Mouse (Mus musculus): Measurements from ENCODE around the gene Ptprm. TPM values are rescaled to one million over a fixed set of nuclear protein-coding genes. Genes with fewer than 3 reads are reported as not detected.

The Ptprm gene
- polyA plus RNA-seq, 1 experiment: 34.2 TPM

GRCm38 (mm10) chr17:66822347-66822746 is 531.9 kb downstream of the Ptprm start:
- TF ChIP-seq POLR2A (IDR thresholded peaks at IDR 0.05; ENCODE audit: borderline replicate concordance, insufficient read depth, low read length) (no peak), CTCF (IDR thresholded peaks at IDR 0.05; ENCODE audit: borderline replicate concordance, insufficient read depth, low read depth, low read length) (no peak)

GRCm38 (mm10) chr17:66817380-66817779 is 536.9 kb downstream of the Ptprm start:
- WGBS: 75% methylated on average over 4 of the region's 4 CpGs
- Histone ChIP-seq H3K27ac (ENCODE audit: insufficient read depth, low read length) (no peak overlapping the region), H3K4me3 (replicated peaks; ENCODE audit: insufficient read depth, low read depth, low read length) (no peak overlapping the region), H3K4me1 (ENCODE audit: control insufficient read depth, insufficient read depth, low read length) (no peaks in the 10 kb centered on the region), H3K27me3 (ENCODE audit: control insufficient read depth, insufficient read depth, low read length) (no peaks in the 10 kb centered on the region)
- TF ChIP-seq CTCF (IDR thresholded peaks at IDR 0.05; ENCODE audit: borderline replicate concordance, insufficient read depth, low read depth, low read length) (no peak), POLR2A (IDR thresholded peaks at IDR 0.05; ENCODE audit: borderline replicate concordance, insufficient read depth, low read length) (no peak)
- DNase-seq: no peak

More at GRCm38 (mm10) chr17:66822347-66822746, 531.9 kb downstream of the Ptprm start:
- H3K27ac ChIP-seq (ENCODE audit: insufficient read depth, low read length): no peak overlapping the region
- no peaks in the 10 kb centered on the region for H3K4me1 ChIP-seq (ENCODE audit: control insufficient read depth, insufficient read depth, low read length)
- WGBS: 78% methylated on average over 2 of the region's 2 CpGs
- no peak overlapping the region for H3K4me3 ChIP-seq (replicated peaks; ENCODE audit: insufficient read depth, low read depth, low read length)
- DNase-seq: no peak
- H3K27me3 ChIP-seq (ENCODE audit: control insufficient read depth, insufficient read depth, low read length): no peaks in the 10 kb centered on the region

GRCm38 (mm10) chr17:66815921-66816320 is 538.3 kb downstream of the Ptprm start:
- 33% methylated on average over 2 of the region's 2 CpGs for WGBS
- TF ChIP-seq CTCF (IDR thresholded peaks at IDR 0.05; ENCODE audit: borderline replicate concordance, insufficient read depth, low read depth, low read length) (no peak), POLR2A (IDR thresholded peaks at IDR 0.05; ENCODE audit: borderline replicate concordance, insufficient read depth, low read length) (no peak)

GRCm38 (mm10) chr17:66813786-66814185 is 540.5 kb downstream of the Ptprm start:
- TF ChIP-seq POLR2A (IDR thresholded peaks at IDR 0.05; ENCODE audit: borderline replicate concordance, insufficient read depth, low read length) (no peak), CTCF (IDR thresholded peaks at IDR 0.05; ENCODE audit: borderline replicate concordance, insufficient read depth, low read depth, low read length) (no peak)
- WGBS: 73% methylated on average over 6 of the region's 6 CpGs
- no peak for DNase-seq
- H3K27ac ChIP-seq (ENCODE audit: insufficient read depth, low read length): no peak overlapping the region
- no peak overlapping the region for H3K4me3 ChIP-seq (replicated peaks; ENCODE audit: insufficient read depth, low read depth, low read length)
- H3K4me1 ChIP-seq (ENCODE audit: control insufficient read depth, insufficient read depth, low read length): no peaks in the 10 kb centered on the region
- H3K27me3 ChIP-seq (ENCODE audit: control insufficient read depth, insufficient read depth, low read length): no peaks in the 10 kb centered on the region

More at GRCm38 (mm10) chr17:66815921-66816320, 538.3 kb downstream of the Ptprm start:
- DNase-seq: peak in 1 of 2 experiments; percentile 34
- H3K4me3 ChIP-seq (replicated peaks; ENCODE audit: insufficient read depth, low read depth, low read length): no peak overlapping the region
- H3K27me3 ChIP-seq (ENCODE audit: control insufficient read depth, insufficient read depth, low read length): no peaks in the 10 kb centered on the region
- H3K4me1 ChIP-seq (ENCODE audit: control insufficient read depth, insufficient read depth, low read length): no peaks in the 10 kb centered on the region
- no peak overlapping the region for H3K27ac ChIP-seq (ENCODE audit: insufficient read depth, low read length)

- Histone ChIP-seq H3K27me3 (ENCODE audit: control insufficient read depth, insufficient read depth, low read length) (no peaks in the 10 kb centered on the region), H3K4me1 (ENCODE audit: control insufficient read depth, insufficient read depth, low read length) (no peaks in the 10 kb centered on the region), H3K27ac (ENCODE audit: insufficient read depth, low read length) (no peak overlapping the region), H3K4me3 (replicated peaks; ENCODE audit: insufficient read depth, low read depth, low read length) (no peak overlapping the region)
- TF ChIP-seq POLR2A (IDR thresholded peaks at IDR 0.05; ENCODE audit: borderline replicate concordance, insufficient read depth, low read length) (no peak), CTCF (IDR thresholded peaks at IDR 0.05; ENCODE audit: borderline replicate concordance, insufficient read depth, low read depth, low read length) (no peak)
- WGBS: 81% methylated on average over 10 of the region's 10 CpGs
- DNase-seq: no peak
Measured at GRCm38 (mm10) chr17:66813346-66813745, 540.9 kb downstream of the Ptprm start.

GRCm38 (mm10) chr17:66809786-66810185 is 544.5 kb downstream of the Ptprm start:
- no peak overlapping the region for H3K27ac ChIP-seq (ENCODE audit: insufficient read depth, low read length)
- 79% methylated on average over 5 of the region's 5 CpGs for WGBS
- no peak for TF ChIP-seq CTCF (IDR thresholded peaks at IDR 0.05; ENCODE audit: borderline replicate concordance, insufficient read depth, low read depth, low read length)
- TF ChIP-seq POLR2A (IDR thresholded peaks at IDR 0.05; ENCODE audit: borderline replicate concordance, insufficient read depth, low read length): no peak

GRCm38 (mm10) chr17:66808186-66808585 is 546.1 kb downstream of the Ptprm start:
- 13% methylated on average over 8 of the region's 8 CpGs for WGBS
- Histone ChIP-seq H3K4me1 (ENCODE audit: control insufficient read depth, insufficient read depth, low read length) (no peaks in the 10 kb centered on the region; the same call in 1 of the 2 replicates), H3K27me3 (ENCODE audit: control insufficient read depth, insufficient read depth, low read length) (no peaks in the 10 kb centered on the region; the same call in 1 of the 2 replicates), H3K27ac (ENCODE audit: insufficient read depth, low read length) (no peak overlapping the region), H3K4me3 (replicated peaks; ENCODE audit: insufficient read depth, low read depth, low read length) (no peak overlapping the region)
- DNase-seq: no peak
- TF ChIP-seq POLR2A (IDR thresholded peaks at IDR 0.05; ENCODE audit: borderline replicate concordance, insufficient read depth, low read length) (no peak), CTCF (IDR thresholded peaks at IDR 0.05; ENCODE audit: borderline replicate concordance, insufficient read depth, low read depth, low read length) (no peak)

More at GRCm38 (mm10) chr17:66809786-66810185, 544.5 kb downstream of the Ptprm start:
- Histone ChIP-seq H3K4me1 (ENCODE audit: control insufficient read depth, insufficient read depth, low read length) (no peaks in the 10 kb centered on the region), H3K27me3 (ENCODE audit: control insufficient read depth, insufficient read depth, low read length) (no peaks in the 10 kb centered on the region; the same call in 1 of the 2 replicates), H3K4me3 (replicated peaks; ENCODE audit: insufficient read depth, low read depth, low read length) (no peak overlapping the region)
- no peak for DNase-seq

- no peak for DNase-seq
- 23% methylated on average over 10 of the region's 10 CpGs for WGBS
- Histone ChIP-seq H3K27me3 (ENCODE audit: control insufficient read depth, insufficient read depth, low read length) (0 out of 2 replicates have a peak, but pooled peaks cover 2% of the 10 kb centered on the region), H3K4me1 (ENCODE audit: control insufficient read depth, insufficient read depth, low read length) (no peaks in the 10 kb centered on the region; the same call in 1 of the 2 replicates), H3K27ac (ENCODE audit: insufficient read depth, low read length) (no peak overlapping the region), H3K4me3 (replicated peaks; ENCODE audit: insufficient read depth, low read depth, low read length) (no peak overlapping the region)
- TF ChIP-seq CTCF (IDR thresholded peaks at IDR 0.05; ENCODE audit: borderline replicate concordance, insufficient read depth, low read depth, low read length) (no peak), POLR2A (IDR thresholded peaks at IDR 0.05; ENCODE audit: borderline replicate concordance, insufficient read depth, low read length) (no peak)
Measured at GRCm38 (mm10) chr17:66801831-66802687, 552.2 kb downstream of the Ptprm start.

Measured in cerebellum, adult 2 months (tissue).